10 mouse cellular contexts compared by ENCODE assay signal in the genomic region with DNA sequence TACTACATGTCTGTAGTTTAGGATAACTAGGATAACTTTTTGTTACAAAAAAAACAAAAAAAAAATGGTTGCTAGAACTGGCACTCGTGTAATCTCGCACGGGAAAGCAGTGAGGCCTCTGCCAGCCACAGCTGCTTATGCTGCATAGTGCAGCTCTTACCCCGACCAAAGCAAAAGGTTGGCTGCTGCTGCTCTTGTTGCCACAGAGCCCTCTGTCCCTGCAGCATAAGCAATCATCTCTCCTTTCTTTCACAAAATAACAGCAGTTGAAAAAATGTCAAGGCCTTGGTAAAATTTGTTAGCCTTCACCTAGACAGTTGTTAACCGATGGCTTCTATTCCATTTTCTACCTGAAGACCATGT.
"Had no signal": no experiment of that assay in that cellular context is flagged by ENCODE, and none has a peak within 500 bp of the region (broad histone marks: within the 10 kb centered on the region; RNA-seq: fewer than 3 reads in every experiment).

No protein-coding gene starts in this region.

- DNase-seq: kidney, postnatal 25 days; liver; liver, embryonic 13.5 days; lung, adult 18-20 months; thymus, adult 2 months had no signal

- H3K27me3 ChIP-seq: kidney, embryonic 15.5 days; limb, embryonic 12.5 days; liver, embryonic 13.5 days; midbrain, embryonic 12.5 days; neural tube, embryonic 15.5 days had no signal

- H3K4me3 ChIP-seq: kidney, embryonic 15.5 days; limb, embryonic 12.5 days; liver, embryonic 13.5 days; midbrain, embryonic 12.5 days; myocyte; neural tube, embryonic 15.5 days had no signal

- H3K4me1 ChIP-seq: kidney, embryonic 15.5 days; limb, embryonic 12.5 days; liver, embryonic 13.5 days; neural tube, embryonic 15.5 days had no signal

- H3K4me2 ChIP-seq: kidney, embryonic 15.5 days; limb, embryonic 12.5 days; liver, embryonic 13.5 days; midbrain, embryonic 12.5 days; neural tube, embryonic 15.5 days had no signal

- H3K9ac ChIP-seq: kidney, embryonic 15.5 days; limb, embryonic 12.5 days; liver, embryonic 13.5 days; midbrain, embryonic 12.5 days; neural tube, embryonic 15.5 days had no signal

- H3K9me3 ChIP-seq: kidney, embryonic 15.5 days; limb, embryonic 12.5 days; liver, embryonic 13.5 days; midbrain, embryonic 12.5 days; neural tube, embryonic 15.5 days had no signal

- H3K27ac ChIP-seq: kidney, embryonic 15.5 days; limb, embryonic 12.5 days; liver, embryonic 13.5 days; midbrain, embryonic 12.5 days; neural tube, embryonic 15.5 days had no signal
